10 mouse cellular contexts compared by ENCODE assay signal in the genomic region with DNA sequence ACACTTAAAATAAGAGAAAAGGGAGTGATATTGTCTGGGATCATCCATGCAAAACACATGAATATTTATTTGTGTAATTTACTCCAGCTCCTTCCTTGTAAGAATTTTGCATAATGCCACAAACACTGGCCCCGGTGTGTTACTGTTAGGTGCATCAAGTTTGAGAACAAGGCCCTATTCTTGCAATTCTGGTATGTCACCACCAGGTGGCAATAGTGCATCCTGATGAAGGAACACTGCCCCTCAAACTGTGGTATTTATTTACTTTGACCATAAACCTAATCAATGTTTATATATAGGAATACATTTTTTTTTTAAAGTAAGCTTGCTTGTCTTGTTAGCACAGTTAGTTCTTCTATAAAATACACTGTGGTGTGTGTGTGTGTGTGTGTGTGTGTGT.
DNase-seq lines count a peak whose midpoint lies in the region; ATAC-seq and TF ChIP-seq lines count a peak whose summit lies in the region.
"Had no signal": no experiment of that assay in that cellular context is flagged by ENCODE, and none has a peak within 500 bp of the region (broad histone marks: within the 10 kb centered on the region; RNA-seq: fewer than 3 reads in every experiment).

No protein-coding gene starts in this region.

- WGBS in forebrain, postnatal 0 days: 36% methylated on average over 1 of the region's 1 CpGs
- 84% methylated on average over 1 of the region's 1 CpGs for WGBS in forebrain, embryonic 10.5 days
- WGBS in lung, embryonic 14.5 days: 87% methylated on average over 1 of the region's 1 CpGs
- WGBS in kidney, embryonic 15.5 days: 87% methylated on average over 1 of the region's 1 CpGs

- no peak overlapping the region for H3K27ac ChIP-seq in forebrain, postnatal 0 days (ENCODE audit: low read depth, low read length)
- H3K27ac ChIP-seq in forebrain, embryonic 10.5 days: no peak overlapping the region
- no peak overlapping the region for H3K27ac ChIP-seq in lung, embryonic 14.5 days (ENCODE audit: low read depth)
- no peak overlapping the region for H3K27ac ChIP-seq in kidney, embryonic 15.5 days
- H3K27ac ChIP-seq: hindbrain, embryonic 15.5 days; liver, embryonic 13.5 days had no signal

- H3K36me3 ChIP-seq in forebrain, postnatal 0 days (ENCODE audit: insufficient read depth): no peaks in the 10 kb centered on the region
- no peaks in the 10 kb centered on the region for H3K36me3 ChIP-seq in forebrain, embryonic 10.5 days (replicated peaks)
- H3K36me3 ChIP-seq in lung, embryonic 14.5 days (ENCODE audit: insufficient read depth): no peaks in the 10 kb centered on the region
- H3K36me3 ChIP-seq in splenic B cell, adult 2 months (ENCODE audit: control insufficient read depth, insufficient read depth, low read length, poor library complexity, severe bottlenecking): no peaks in the 10 kb centered on the region
- H3K36me3 ChIP-seq in kidney, embryonic 15.5 days: no peaks in the 10 kb centered on the region
- H3K36me3 ChIP-seq: hindbrain, embryonic 15.5 days; liver, embryonic 13.5 days had no signal

- peaks cover 18% of the 10 kb centered on the region for H3K27me3 ChIP-seq in forebrain, postnatal 0 days (ENCODE audit: insufficient read depth, low read length)
- peaks cover 80% of the 10 kb centered on the region for H3K27me3 ChIP-seq in forebrain, embryonic 10.5 days (ENCODE audit: poor library complexity, severe bottlenecking)
- no peaks in the 10 kb centered on the region for H3K27me3 ChIP-seq in lung, embryonic 14.5 days (ENCODE audit: insufficient read depth, low read length)
- H3K27me3 ChIP-seq in splenic B cell, adult 2 months (ENCODE audit: control insufficient read depth, insufficient read depth, low read length, poor library complexity, severe bottlenecking): no peaks in the 10 kb centered on the region
- H3K27me3 ChIP-seq in kidney, embryonic 15.5 days: no peaks in the 10 kb centered on the region
- H3K27me3 ChIP-seq: liver, embryonic 13.5 days had no signal

- no peaks in the 10 kb centered on the region for H3K9me3 ChIP-seq in forebrain, postnatal 0 days (ENCODE audit: low read length)
- no peaks in the 10 kb centered on the region; the same call in 1 of the 2 replicates for H3K9me3 ChIP-seq in forebrain, embryonic 10.5 days
- no peaks in the 10 kb centered on the region for H3K9me3 ChIP-seq in lung, embryonic 14.5 days (ENCODE audit: low read depth, low read length)
- no peaks in the 10 kb centered on the region for H3K9me3 ChIP-seq in kidney, embryonic 15.5 days (replicated peaks)
- H3K9me3 ChIP-seq: hindbrain, embryonic 15.5 days; liver, embryonic 13.5 days had no signal

- peaks cover 6% of the 10 kb centered on the region; the same call in 1 of the 2 replicates for H3K4me1 ChIP-seq in forebrain, postnatal 0 days (ENCODE audit: insufficient read depth)
- peaks cover 65% of the 10 kb centered on the region for H3K4me1 ChIP-seq in forebrain, embryonic 10.5 days
- peaks cover 6% of the 10 kb centered on the region; the same call in 1 of the 2 replicates for H3K4me1 ChIP-seq in lung, embryonic 14.5 days (ENCODE audit: insufficient read depth)
- peaks cover 27% of the 10 kb centered on the region for H3K4me1 ChIP-seq in kidney, embryonic 15.5 days

- no peak overlapping the region for H3K4me3 ChIP-seq in forebrain, postnatal 0 days (ENCODE audit: low read depth, low read length)
- H3K4me3 ChIP-seq in forebrain, embryonic 10.5 days: no peak overlapping the region
- H3K4me3 ChIP-seq in lung, embryonic 14.5 days (ENCODE audit: low read depth, low read length): no peak overlapping the region
- no peak overlapping the region for H3K4me3 ChIP-seq in kidney, embryonic 15.5 days (replicated peaks)
- H3K4me3 ChIP-seq: hindbrain, embryonic 15.5 days; liver, embryonic 13.5 days had no signal

- DNase-seq in forebrain, postnatal 0 days: no peak
- no peak for DNase-seq in forebrain, embryonic 10.5 days (ENCODE audit: extremely low spot score, low spot score)
- DNase-seq in lung, embryonic 14.5 days: peak; percentile 70
- no peak for DNase-seq in lung, postnatal 25 days (ENCODE audit: low spot score)
- peak; percentile 23 for DNase-seq in brain, adult 2 months (ENCODE audit: low read depth, low spot score)
- DNase-seq in splenic B cell, adult 2 months (ENCODE audit: low read depth, low spot score): peak; percentile 58
- no peak for DNase-seq in spleen, adult 12 weeks (ENCODE audit: low spot score)
- DNase-seq: liver, embryonic 13.5 days had no signal

- peak; percentile 55 for TF ChIP-seq CTCF in forebrain, postnatal 0 days (IDR thresholded peaks at IDR 0.05; ENCODE audit: low read depth)
- TF ChIP-seq CTCF in lung, embryonic 14.5 days (IDR thresholded peaks at IDR 0.05; ENCODE audit: low read depth): peak; percentile 73

- no peak overlapping the region for H3K4me2 ChIP-seq in forebrain, postnatal 0 days (ENCODE audit: low read depth)
- H3K4me2 ChIP-seq in lung, embryonic 14.5 days: no peak overlapping the region
- H3K4me2 ChIP-seq in kidney, embryonic 15.5 days: no peak overlapping the region
- H3K4me2 ChIP-seq: liver, embryonic 13.5 days had no signal

- no peak overlapping the region for H3K9ac ChIP-seq in forebrain, postnatal 0 days
- H3K9ac ChIP-seq in lung, embryonic 14.5 days: no peak overlapping the region
- H3K9ac ChIP-seq in kidney, embryonic 15.5 days: no peak overlapping the region
- H3K9ac ChIP-seq: hindbrain, embryonic 15.5 days; liver, embryonic 13.5 days had no signal

- ATAC-seq in forebrain, postnatal 0 days: no peak
- ATAC-seq in lung, embryonic 14.5 days (ENCODE audit: insufficient read depth): no peak
- ATAC-seq in kidney, embryonic 15.5 days (replicated peaks; ENCODE audit: low FRiP score): no peak

Comparison
In these comparisons a context has a peak if more than half of its experiments do, and no peak if none do; other contexts are left out.
1. DNase-seq: peak in lung, embryonic 14.5 days (single experiment), brain, adult 2 months (single experiment) and splenic B cell, adult 2 months (single experiment); none in forebrain, postnatal 0 days (single experiment), forebrain, embryonic 10.5 days (single experiment), lung, postnatal 25 days (single experiment) and spleen, adult 12 weeks (single experiment).